Mouse (Mus musculus) erythroblast, adult 5-6 weeks (primary cell): ENCODE data around the gene Kif3c. TPM values are rescaled to one million over a fixed set of nuclear protein-coding genes. Genes with fewer than 3 reads are reported as not detected.

Source experiments
- total RNA-seq, 2 experiments: library from RNA; stranded (forward) in 1 of 2; stranded (reverse) in 1 of 2; fragments of 150-400 nt in 1 of 2; fragments of 200-764, 138-1000 nt in 1 of 2; gene quantifications; 2 replicates each; pipeline versions ENCODE4 v1.2.3 to v1.2.4; 2015 to 2017; ENCODE audit warnings: low replicate concordance in 2 of 2

The Kif3c gene
- total RNA-seq, 2 experiments from 2014 or later = 1.8 TPM; not detected in 1

Other genes with a start within 250 kb of the Kif3c start
- gene Rab10, start 55.2 kb upstream of the Kif3c start, total RNA-seq (2015; ENCODE audit: low replicate concordance) = 121 and 138 TPM in 2 replicates
- gene Rab10, start 55.2 kb upstream of the Kif3c start, total RNA-seq (2017; ENCODE audit: low replicate concordance) = 157 and 179 TPM in 2 replicates
- 21.9 and 23.0 TPM in 2 replicates for gene Asxl2, start 61.7 kb downstream of the Kif3c start, total RNA-seq (2015; ENCODE audit: low replicate concordance)
- gene Asxl2, start 61.7 kb downstream of the Kif3c start, total RNA-seq (2017; ENCODE audit: low replicate concordance) = 25.2 and 36.8 TPM in 2 replicates
- gene Dtnb, start 207.2 kb downstream of the Kif3c start, total RNA-seq (2015; ENCODE audit: low replicate concordance) = 7.5 and 14.8 TPM in 2 replicates
- gene Dtnb, start 207.2 kb downstream of the Kif3c start, total RNA-seq (2017; ENCODE audit: low replicate concordance) = 8.3 and 19.0 TPM in 2 replicates